Mouse (Mus musculus) brain, embryonic 14.5 days (tissue): ENCODE results near the gene Igf2bp2.

Source experiments
- CTCF ChIP-seq: fragments of 200-500 bp; IDR thresholded peaks from 2 replicates; pipeline ENCODE4 v1.5.1; 2012; ENCODE audit warnings: inconsistent platforms, mild to moderate bottlenecking, moderate library complexity, borderline replicate concordance; ENCODE audit not compliant: insufficient read depth, insufficient read length; ENCODE audit errors: extremely low read depth
- POLR2A ChIP-seq: fragments of 200-500 bp; IDR thresholded peaks from 2 replicates; pipeline ENCODE4 v1.6.1; 2012; ENCODE audit warnings: mild to moderate bottlenecking, inconsistent platforms, borderline replicate concordance; ENCODE audit not compliant: poor library complexity, insufficient read depth, insufficient read length, severe bottlenecking; ENCODE audit errors: extremely low read depth

- no peak for TF ChIP-seq CTCF
- TF ChIP-seq POLR2A: no peak
These were observed 95.7 kb downstream of the Igf2bp2 start for GRCm38 (mm10) chr16:22067406-22067805.
